Comparison of ENCODE assay signal across 8 mouse cellular contexts in the genomic region with DNA sequence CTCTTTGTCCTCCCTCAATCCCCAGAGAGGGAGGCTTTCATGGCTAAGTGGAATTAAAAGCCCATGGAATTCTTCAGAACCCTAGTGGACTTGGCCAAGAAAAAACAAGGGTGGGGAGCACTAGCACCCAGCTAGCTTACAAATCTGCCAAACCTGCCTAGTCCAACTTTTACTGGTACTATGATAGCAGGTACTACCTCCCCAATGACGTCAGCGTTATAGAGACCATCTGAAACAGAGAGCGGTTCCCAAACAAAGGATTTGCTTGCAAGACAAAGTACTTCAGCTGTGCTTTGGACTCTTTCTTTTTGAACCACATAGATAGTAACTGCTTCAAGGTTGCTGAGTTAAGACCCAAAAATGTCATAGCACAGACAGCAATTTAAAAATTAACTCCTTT. TPM values are rescaled to one million over a fixed set of nuclear protein-coding genes. Genes with fewer than 3 reads are reported as not detected.
A peak's percentile ranks its signal among the peaks of the same experiment; 100 is the strongest.
DNase-seq lines count a peak whose midpoint lies in the region; ATAC-seq and TF ChIP-seq lines count a peak whose summit lies in the region.

No protein-coding gene starts in this region.

- peaks cover 32% of the 10 kb centered on the region for H3K4me1 ChIP-seq in kidney, embryonic 14.5 days (ENCODE audit: control insufficient read depth, insufficient read depth, low read length)
- H3K4me1 ChIP-seq in cortical plate, adult 2 months (ENCODE audit: control insufficient read depth, insufficient read depth, low read length) = peaks cover 15% of the 10 kb centered on the region
- H3K4me1 ChIP-seq in hindbrain, embryonic 15.5 days (replicated peaks) = peaks cover 50% of the 10 kb centered on the region
- H3K4me1 ChIP-seq in midbrain, embryonic 15.5 days = peaks cover 46% of the 10 kb centered on the region

- H3K36me3 ChIP-seq in kidney, embryonic 14.5 days (ENCODE audit: control insufficient read depth, insufficient read depth, low read length) = 0 out of 2 replicates have a peak, but pooled peaks cover 3% of the 10 kb centered on the region
- no peaks in the 10 kb centered on the region for H3K36me3 ChIP-seq in hindbrain, embryonic 15.5 days
- H3K36me3 ChIP-seq in midbrain, embryonic 15.5 days (replicated peaks) = no peaks in the 10 kb centered on the region

- no peaks in the 10 kb centered on the region for H3K9me3 ChIP-seq in kidney, embryonic 14.5 days (ENCODE audit: control insufficient read depth, low read length)
- no peaks in the 10 kb centered on the region for H3K9me3 ChIP-seq in hindbrain, embryonic 15.5 days
- no peaks in the 10 kb centered on the region for H3K9me3 ChIP-seq in midbrain, embryonic 15.5 days

- no peak for TF ChIP-seq CTCF in cortical plate, adult 2 months (IDR thresholded peaks at IDR 0.05; ENCODE audit: extremely low read depth, insufficient read depth, low read length)

- peak overlapping the region; percentile 69 for H3K4me2 ChIP-seq in kidney, embryonic 14.5 days (replicated peaks; ENCODE audit: low read depth, low read length)
- H3K4me2 ChIP-seq in hindbrain, embryonic 15.5 days = peak overlapping the region; percentile 76
- H3K4me2 ChIP-seq in midbrain, embryonic 15.5 days = peak overlapping the region; percentile 69

- TF ChIP-seq POLR2A in cortical plate, adult 2 months (IDR thresholded peaks at IDR 0.05; ENCODE audit: extremely low read depth, insufficient read depth, low read length) = no peak

- H3K9ac ChIP-seq in kidney, embryonic 14.5 days (ENCODE audit: low read depth, low read length) = peak overlapping the region; percentile 97; the same call in 1 of the 2 replicates
- peak overlapping the region; percentile 99 for H3K9ac ChIP-seq in hindbrain, embryonic 15.5 days
- peak overlapping the region; percentile 98 for H3K9ac ChIP-seq in midbrain, embryonic 15.5 days

- peak overlapping the region; percentile 100 for H3K4me3 ChIP-seq in kidney, embryonic 14.5 days (ENCODE audit: low read length)
- H3K4me3 ChIP-seq in cortical plate, adult 2 months (ENCODE audit: insufficient read depth, low read length) = peak overlapping the region; percentile 87; the same call in 1 of the 2 replicates
- H3K4me3 ChIP-seq in hindbrain, embryonic 15.5 days = peak overlapping the region; percentile 98
- H3K4me3 ChIP-seq in midbrain, embryonic 15.5 days = peak overlapping the region; percentile 86

- H3K27ac ChIP-seq in kidney, embryonic 14.5 days (ENCODE audit: low read depth, low read length) = no peak overlapping the region; the same call in 1 of the 2 replicates
- no peak overlapping the region for H3K27ac ChIP-seq in cortical plate, adult 2 months (ENCODE audit: insufficient read depth, low read length)
- peak overlapping the region; percentile 91 for H3K27ac ChIP-seq in hindbrain, embryonic 15.5 days (replicated peaks)
- peak overlapping the region; percentile 92 for H3K27ac ChIP-seq in midbrain, embryonic 15.5 days

- ATAC-seq in kidney, embryonic 14.5 days (ENCODE audit: low FRiP score, low TSS enrichment) = no peak
- ATAC-seq in hindbrain, embryonic 15.5 days (ENCODE audit: low FRiP score, low read depth) = no peak
- no peak for ATAC-seq in midbrain, embryonic 15.5 days (replicated peaks)

- H3K27me3 ChIP-seq in kidney, embryonic 14.5 days (ENCODE audit: control insufficient read depth, insufficient read depth, low read length) = no peaks in the 10 kb centered on the region
- H3K27me3 ChIP-seq in hindbrain, embryonic 15.5 days = no peaks in the 10 kb centered on the region
- no peaks in the 10 kb centered on the region for H3K27me3 ChIP-seq in midbrain, embryonic 15.5 days (replicated peaks)

- 49% methylated on average over 3 of the region's 3 CpGs for WGBS in kidney, embryonic 14.5 days
- WGBS in hindbrain, embryonic 15.5 days = 10% methylated on average over 3 of the region's 3 CpGs
- 17% methylated on average over 3 of the region's 3 CpGs for WGBS in midbrain, embryonic 15.5 days

- DNase-seq in kidney, adult 9 months = no peak
- DNase-seq in right cerebral cortex, postnatal 25 days = no peak
- DNase-seq in left cerebral cortex, adult 11 months (ENCODE audit: low spot score) = no peak
- DNase-seq in urinary bladder, postnatal 25 days (ENCODE audit: low spot score) = no peak

RNA-seq across cellular contexts. Expression of a gene that starts 2.2 kb away (rescaled TPM):
- 487 and 524 TPM in 2 replicates for polyA plus RNA-seq in kidney, embryonic 14.5 days (2014; fragmentation: Nextera tagmentation; extraction: Ambion mirVana)
- 206 and 211 TPM in 2 replicates for polyA plus RNA-seq in cortical plate, adult 2 months (2012; rRNA removed)
- 1,345 and 1,399 TPM in 2 replicates for polyA plus RNA-seq in hindbrain, embryonic 15.5 days (2015; fragmentation: Nextera tagmentation; extraction: Ambion mirVana)
- 1,600 and 1,616 TPM in 2 replicates for polyA plus RNA-seq in midbrain, embryonic 15.5 days (2015; fragmentation: Nextera tagmentation; extraction: Ambion mirVana)

RNA-seq across cellular contexts. Expression of a gene that starts 20.3 kb away (rescaled TPM):
- 75.6 and 76.3 TPM in 2 replicates for polyA plus RNA-seq in kidney, embryonic 14.5 days (2014; fragmentation: Nextera tagmentation; extraction: Ambion mirVana)
- polyA plus RNA-seq in cortical plate, adult 2 months (2012; rRNA removed) = 85.5 and 85.8 TPM in 2 replicates
- 88.4 and 101 TPM in 2 replicates for polyA plus RNA-seq in hindbrain, embryonic 15.5 days (2015; fragmentation: Nextera tagmentation; extraction: Ambion mirVana)
- 98.4 and 108 TPM in 2 replicates for polyA plus RNA-seq in midbrain, embryonic 15.5 days (2015; fragmentation: Nextera tagmentation; extraction: Ambion mirVana)

RNA-seq across cellular contexts. Expression of a gene that starts 24.1 kb away (rescaled TPM):
- 1,228 and 1,562 TPM in 2 replicates for polyA plus RNA-seq in kidney, embryonic 14.5 days (2014; fragmentation: Nextera tagmentation; extraction: Ambion mirVana)
- 329 and 331 TPM in 2 replicates for polyA plus RNA-seq in cortical plate, adult 2 months (2012; rRNA removed)
- 917 and 959 TPM in 2 replicates for polyA plus RNA-seq in hindbrain, embryonic 15.5 days (2015; fragmentation: Nextera tagmentation; extraction: Ambion mirVana)
- 990 and 1,015 TPM in 2 replicates for polyA plus RNA-seq in midbrain, embryonic 15.5 days (2015; fragmentation: Nextera tagmentation; extraction: Ambion mirVana)

RNA-seq across cellular contexts. Expression of a gene that starts 36.5 kb away (rescaled TPM):
- 5.7 and 7.9 TPM in 2 replicates for polyA plus RNA-seq in kidney, embryonic 14.5 days (2014; fragmentation: Nextera tagmentation; extraction: Ambion mirVana)
- polyA plus RNA-seq in cortical plate, adult 2 months (2012; rRNA removed) = 8.7 and 11.7 TPM in 2 replicates
- 16.3 and 18.2 TPM in 2 replicates for polyA plus RNA-seq in hindbrain, embryonic 15.5 days (2015; fragmentation: Nextera tagmentation; extraction: Ambion mirVana)
- polyA plus RNA-seq in midbrain, embryonic 15.5 days (2015; fragmentation: Nextera tagmentation; extraction: Ambion mirVana) = 20.6 and 20.9 TPM in 2 replicates

RNA-seq across cellular contexts. Expression of a gene that starts 49.7 kb away (rescaled TPM):
- 9.0 and 10.7 TPM in 2 replicates for polyA plus RNA-seq in kidney, embryonic 14.5 days (2014; fragmentation: Nextera tagmentation; extraction: Ambion mirVana)
- not detected in 2 replicates for polyA plus RNA-seq in cortical plate, adult 2 months (2012; rRNA removed)
- polyA plus RNA-seq in hindbrain, embryonic 15.5 days (2015; fragmentation: Nextera tagmentation; extraction: Ambion mirVana) = 0.17 and 0.24 TPM in 2 replicates
- polyA plus RNA-seq in midbrain, embryonic 15.5 days (2015; fragmentation: Nextera tagmentation; extraction: Ambion mirVana) = 0.09 and 0.42 TPM in 2 replicates

Comparison
In these comparisons a context has a peak if more than half of its experiments do, and no peak if none do; other contexts are left out.
1. H3K27ac ChIP-seq: peak in hindbrain, embryonic 15.5 days (single experiment) and midbrain, embryonic 15.5 days (single experiment); none in kidney, embryonic 14.5 days (single experiment) and cortical plate, adult 2 months (single experiment).
2. Peak in every context shown above with its lines, with median percentiles within 50 percentile points of each other: H3K4me2 ChIP-seq, H3K4me3 ChIP-seq and H3K9ac ChIP-seq.